Mouse (Mus musculus): ENCODE results near the gene Ruvbl2.
"Not testable (repeated sequence)": the region's sequence is repeated elsewhere in the genome, so short reads cannot be mapped to it uniquely, and the experiment has no call there.

The Ruvbl2 gene

DNA sequence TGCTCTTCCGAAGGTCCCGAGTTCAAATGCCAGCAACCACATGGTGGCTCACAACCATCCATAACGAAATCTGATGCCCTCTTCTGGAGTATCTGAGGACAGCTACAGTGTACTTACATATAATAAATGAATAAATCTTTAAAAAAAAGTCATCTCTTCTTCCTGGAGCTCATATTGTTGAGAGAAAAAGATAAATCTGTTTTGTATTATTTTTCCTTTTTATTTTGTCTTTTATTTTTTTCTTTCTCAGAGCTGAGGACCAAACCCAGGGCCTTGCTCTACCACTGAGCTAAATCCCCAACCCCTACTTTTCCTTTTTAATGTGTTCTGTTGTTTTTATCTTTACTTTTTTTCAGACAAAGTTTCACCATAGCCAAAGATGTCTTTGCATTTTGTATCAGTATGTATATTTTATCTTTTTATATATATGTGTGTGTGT, 41.5 kb downstream of the Ruvbl2 start:
- not testable (repeated sequence) for DNase-seq

GRCm38 (mm10) chr7:45395578-45396336, 42.1 kb downstream of the Ruvbl2 start, which contains the start of gene Snrnp70:
Gene Snrnp70, minus strand, starts transcription at chr7:45395742.
- DNase-seq: peak; percentile 100

GRCm38 (mm10) chr7:45395129-45395541, 42.8 kb downstream of the Ruvbl2 start:
- DNase-seq: no peak

DNA sequence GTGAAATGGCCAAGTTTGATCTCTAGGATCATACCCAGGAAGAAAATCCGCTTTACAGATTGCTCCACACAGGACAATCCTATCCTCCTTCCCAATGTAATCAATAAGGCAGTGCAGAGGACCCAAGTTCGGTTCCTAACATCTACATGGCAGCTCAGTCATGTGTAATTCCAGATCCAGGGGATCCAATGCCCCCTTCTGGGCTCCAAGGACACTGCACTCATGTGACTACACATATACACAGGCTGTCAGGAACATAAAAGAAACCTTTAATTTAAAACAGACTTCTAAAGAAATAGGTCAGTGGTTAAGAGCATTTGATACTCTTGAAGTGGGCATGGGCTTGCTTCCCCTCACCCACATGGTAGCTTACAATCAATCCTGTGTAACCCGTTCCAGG, 51.8 kb downstream of the Ruvbl2 start:
- DNase-seq: no peak

GRCm38 (mm10) chr7:45376057-45376456, 61.8 kb downstream of the Ruvbl2 start:
- no peak for DNase-seq

DNA sequence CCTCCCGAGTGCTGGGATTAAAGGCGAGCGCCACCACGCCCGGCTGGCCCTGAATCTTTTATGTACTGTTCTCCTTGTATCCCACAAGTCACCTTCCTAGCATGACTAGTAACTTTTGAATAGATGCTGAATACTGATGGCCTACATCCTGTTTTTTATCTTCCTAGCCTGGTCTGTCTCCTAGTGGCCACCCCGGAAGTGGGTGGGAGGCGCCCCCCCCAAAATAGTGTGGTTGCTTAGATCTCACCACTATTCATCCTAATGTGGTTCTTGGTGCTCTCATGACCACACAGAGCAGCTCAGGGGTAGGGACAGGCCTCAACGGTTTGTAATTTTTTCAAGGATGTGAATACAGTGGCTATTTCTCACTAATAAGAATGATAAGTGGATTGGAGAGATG, 63.3 kb downstream of the Ruvbl2 start:
- DNase-seq: no peak

- no peak for DNase-seq
These were observed 65.5 kb downstream of the Ruvbl2 start for GRCm38 (mm10) chr7:45372371-45372770.
